Mouse (Mus musculus): Measurements from ENCODE around the gene Nbl1. TPM values are rescaled to one million over a fixed set of nuclear protein-coding genes. Genes with fewer than 3 reads are reported as not detected.

The Nbl1 gene
- polyA plus RNA-seq, 1 experiment from 2014 or later = 17.2 TPM

DNA sequence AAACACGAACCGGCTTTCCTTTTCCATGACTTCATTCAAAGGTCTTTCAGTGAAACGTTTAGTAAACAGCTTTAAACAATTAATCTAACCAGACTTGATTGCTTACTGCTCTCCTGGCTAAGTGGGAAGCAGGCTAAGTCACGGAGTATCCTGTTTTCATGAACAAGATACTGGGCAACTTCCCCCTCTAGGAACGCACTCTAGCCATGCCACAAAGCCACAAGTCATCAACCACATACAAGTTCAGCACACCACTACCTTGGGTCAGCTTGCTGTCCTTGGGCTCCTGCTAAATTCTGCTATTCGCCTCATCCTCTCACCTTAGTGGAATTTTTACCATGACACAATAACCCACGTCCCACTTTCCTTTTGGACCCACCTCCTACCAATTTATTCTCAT lies 28.2 kb upstream of the Nbl1 start:
- 81% methylated on average over 7 of the region's 7 CpGs for WGBS
- no peaks in the 10 kb centered on the region; the same call in 1 of the 2 replicates for H3K36me3 ChIP-seq
- no peak overlapping the region for H3K4me3 ChIP-seq
- no peak for DNase-seq (ENCODE audit: low spot score)
- H3K9me3 ChIP-seq = no peaks in the 10 kb centered on the region
- H3K27ac ChIP-seq = no peak overlapping the region
- H3K4me1 ChIP-seq (replicated peaks) = 0 out of 2 replicates have a peak, but pooled peaks cover 4% of the 10 kb centered on the region
- no peaks in the 10 kb centered on the region for H3K27me3 ChIP-seq (ENCODE audit: insufficient read depth, poor library complexity, severe bottlenecking)

DNA sequence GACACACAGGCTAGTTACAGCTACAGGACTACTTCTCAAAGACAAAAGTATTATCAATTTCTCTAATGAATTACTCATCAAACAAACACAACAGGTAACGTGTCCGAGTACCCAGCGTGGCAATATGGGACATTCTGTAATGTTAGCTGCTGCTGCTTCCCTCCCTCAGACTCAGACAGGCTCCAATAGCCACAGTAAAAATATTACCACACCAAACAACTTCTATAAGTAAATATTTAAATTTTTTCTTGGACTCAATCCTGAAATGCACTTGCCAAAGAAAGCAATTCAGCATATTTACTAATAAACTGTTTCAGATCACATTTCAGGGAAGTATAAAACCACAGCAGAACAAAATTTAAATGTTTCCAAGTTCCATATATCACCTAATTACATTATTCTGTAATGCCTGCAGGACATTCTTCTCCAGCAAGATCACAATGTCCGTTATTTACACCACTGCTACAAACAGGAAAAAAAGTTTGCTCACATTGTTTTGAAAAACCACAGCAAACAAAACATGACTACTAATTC lies 27.6 kb upstream of the Nbl1 start:
- 93% methylated on average over 4 of the region's 4 CpGs for WGBS
- no peak overlapping the region for H3K4me3 ChIP-seq

DNA sequence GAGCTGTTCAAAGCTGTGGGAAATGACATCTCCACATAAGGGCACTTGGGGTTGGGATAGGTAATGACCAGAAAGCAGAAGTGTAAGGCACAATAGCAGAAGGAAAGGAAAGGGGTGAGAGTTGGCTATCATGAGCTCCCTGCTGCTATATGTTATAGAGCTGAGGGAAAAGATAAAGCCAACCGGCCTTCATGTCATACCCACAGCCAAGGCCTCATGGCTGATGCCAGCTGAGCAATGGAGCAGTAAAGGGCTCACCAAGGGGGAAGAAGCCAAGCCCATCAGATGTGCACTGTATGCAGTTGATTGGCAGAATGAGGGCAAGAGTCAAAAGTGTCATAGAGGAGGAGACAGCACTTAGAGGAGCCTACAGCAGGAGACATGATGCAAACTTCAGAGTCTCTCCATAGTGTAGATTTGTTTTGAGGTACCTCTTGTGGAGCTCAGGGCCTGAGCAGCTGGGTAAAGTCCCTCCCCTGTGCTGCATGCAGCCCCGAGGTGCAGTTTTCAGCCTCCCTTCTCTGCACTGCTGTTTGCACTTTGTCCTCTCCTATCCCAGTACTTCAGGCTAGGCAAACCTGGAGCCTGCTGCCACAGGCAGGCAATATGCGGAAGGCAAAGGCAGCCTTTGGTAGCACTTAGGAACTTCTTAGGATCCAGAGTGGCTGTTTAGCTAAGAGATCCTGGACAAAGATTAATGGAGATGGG lies 23.7 kb upstream of the Nbl1 start:
- Histone ChIP-seq H3K9me3 (no peaks in the 10 kb centered on the region), H3K4me1 (replicated peaks) (peaks cover 14% of the 10 kb centered on the region), H3K27me3 (ENCODE audit: insufficient read depth, poor library complexity, severe bottlenecking) (no peaks in the 10 kb centered on the region), H3K4me3 (no peak overlapping the region), H3K36me3 (0 out of 2 replicates have a peak, but pooled peaks cover 4% of the 10 kb centered on the region), H3K27ac (no peak overlapping the region)
- no peak for DNase-seq (ENCODE audit: low spot score)
- 92% methylated on average over 3 of the region's 3 CpGs for WGBS

More for the DNA sequence above, 27.6 kb upstream of the Nbl1 start:
- no peak for DNase-seq (ENCODE audit: low spot score)
- Histone ChIP-seq H3K27me3 (ENCODE audit: insufficient read depth, poor library complexity, severe bottlenecking) (no peaks in the 10 kb centered on the region), H3K27ac (no peak overlapping the region), H3K9me3 (no peaks in the 10 kb centered on the region), H3K4me1 (replicated peaks) (0 out of 2 replicates have a peak, but pooled peaks cover 4% of the 10 kb centered on the region), H3K36me3 (no peaks in the 10 kb centered on the region; the same call in 1 of the 2 replicates)

DNA sequence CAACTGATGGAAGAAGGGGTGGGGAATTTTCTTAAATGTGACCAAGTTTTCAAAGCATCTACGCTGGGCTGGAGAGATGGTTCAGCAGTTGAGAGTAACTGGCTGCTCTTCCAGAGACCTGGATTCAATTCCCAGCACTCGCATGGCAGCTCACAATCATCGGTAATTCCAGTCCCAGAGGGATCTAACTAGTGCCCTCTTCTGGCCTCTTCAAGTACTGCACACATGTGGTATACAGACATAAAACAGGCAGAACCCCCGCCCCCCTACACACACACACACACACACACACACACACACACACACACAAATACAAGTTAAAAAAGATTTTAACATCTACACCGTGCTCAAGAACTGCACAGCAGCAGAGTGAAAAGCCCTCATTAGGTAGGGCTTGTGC lies 22.9 kb upstream of the Nbl1 start:
- no peaks in the 10 kb centered on the region for H3K27me3 ChIP-seq (ENCODE audit: insufficient read depth, poor library complexity, severe bottlenecking)
- no peaks in the 10 kb centered on the region for H3K9me3 ChIP-seq
- WGBS = 89% methylated on average over 5 of the region's 5 CpGs
- DNase-seq (ENCODE audit: low spot score) = no peak
- H3K27ac ChIP-seq = no peak overlapping the region
- 0 out of 2 replicates have a peak, but pooled peaks cover 4% of the 10 kb centered on the region for H3K36me3 ChIP-seq
- peaks cover 22% of the 10 kb centered on the region for H3K4me1 ChIP-seq (replicated peaks)
- H3K4me3 ChIP-seq = no peak overlapping the region

GRCm38 (mm10) chr4:139112482-139112881 lies 19.7 kb upstream of the Nbl1 start:
- no peak overlapping the region for H3K4me3 ChIP-seq
- H3K4me1 ChIP-seq (replicated peaks) = peaks cover 26% of the 10 kb centered on the region
- WGBS = 78% methylated on average over 3 of the region's 3 CpGs
- no peak for DNase-seq (ENCODE audit: low spot score)
- no peaks in the 10 kb centered on the region for H3K9me3 ChIP-seq
- H3K36me3 ChIP-seq = 0 out of 2 replicates have a peak, but pooled peaks cover 4% of the 10 kb centered on the region
- no peak overlapping the region for H3K27ac ChIP-seq
- H3K27me3 ChIP-seq (ENCODE audit: insufficient read depth, poor library complexity, severe bottlenecking) = no peaks in the 10 kb centered on the region

DNA sequence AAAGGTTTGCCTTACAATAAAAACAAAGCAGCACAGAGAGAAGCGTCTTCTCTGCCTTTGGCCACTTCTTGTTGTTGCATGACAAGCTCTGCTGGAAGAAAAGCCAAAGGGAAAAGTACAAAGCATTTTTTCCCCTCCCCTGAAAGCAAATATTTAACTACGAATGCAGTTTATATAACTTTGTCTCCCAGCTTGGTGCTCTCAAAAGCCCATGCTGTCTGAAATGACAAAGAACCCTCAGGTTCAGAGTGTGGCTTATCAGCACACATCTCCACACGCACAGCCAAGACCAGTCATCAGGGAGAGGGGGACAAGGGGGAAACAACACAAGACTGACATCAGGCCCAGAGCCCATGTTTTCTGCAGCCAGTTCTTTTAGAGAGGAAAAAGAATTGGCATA lies 18.6 kb upstream of the Nbl1 start:
- DNase-seq (ENCODE audit: low spot score) = no peak
- Histone ChIP-seq H3K36me3 (0 out of 2 replicates have a peak, but pooled peaks cover 4% of the 10 kb centered on the region), H3K4me3 (no peak overlapping the region), H3K27ac (no peak overlapping the region), H3K4me1 (replicated peaks) (peaks cover 23% of the 10 kb centered on the region), H3K27me3 (ENCODE audit: insufficient read depth, poor library complexity, severe bottlenecking) (no peaks in the 10 kb centered on the region), H3K9me3 (no peaks in the 10 kb centered on the region)
- WGBS = 58% methylated on average over 3 of the region's 3 CpGs

GRCm38 (mm10) chr4:139110858-139111257 lies 18.1 kb upstream of the Nbl1 start:
- no peak overlapping the region for H3K27ac ChIP-seq
- no peak for DNase-seq (ENCODE audit: low spot score)
- H3K4me3 ChIP-seq = no peak overlapping the region
- H3K4me1 ChIP-seq (replicated peaks) = peaks cover 25% of the 10 kb centered on the region
- 86% methylated on average over 3 of the region's 3 CpGs for WGBS
- 0 out of 2 replicates have a peak, but pooled peaks cover 4% of the 10 kb centered on the region for H3K36me3 ChIP-seq
- H3K9me3 ChIP-seq = no peaks in the 10 kb centered on the region
- no peaks in the 10 kb centered on the region for H3K27me3 ChIP-seq (ENCODE audit: insufficient read depth, poor library complexity, severe bottlenecking)

- Histone ChIP-seq H3K9me3 (no peaks in the 10 kb centered on the region), H3K27me3 (ENCODE audit: insufficient read depth, poor library complexity, severe bottlenecking) (no peaks in the 10 kb centered on the region), H3K27ac (no peak overlapping the region), H3K4me3 (no peak overlapping the region), H3K4me1 (replicated peaks) (peaks cover 11% of the 10 kb centered on the region; the same call in 1 of the 2 replicates), H3K36me3 (peaks cover 34% of the 10 kb centered on the region)
- DNase-seq (ENCODE audit: low spot score) = no peak
- WGBS = 98% methylated on average over 1 of the region's 1 CpGs
These were observed 12.7 kb upstream of the Nbl1 start for GRCm38 (mm10) chr4:139105453-139105852.

DNA sequence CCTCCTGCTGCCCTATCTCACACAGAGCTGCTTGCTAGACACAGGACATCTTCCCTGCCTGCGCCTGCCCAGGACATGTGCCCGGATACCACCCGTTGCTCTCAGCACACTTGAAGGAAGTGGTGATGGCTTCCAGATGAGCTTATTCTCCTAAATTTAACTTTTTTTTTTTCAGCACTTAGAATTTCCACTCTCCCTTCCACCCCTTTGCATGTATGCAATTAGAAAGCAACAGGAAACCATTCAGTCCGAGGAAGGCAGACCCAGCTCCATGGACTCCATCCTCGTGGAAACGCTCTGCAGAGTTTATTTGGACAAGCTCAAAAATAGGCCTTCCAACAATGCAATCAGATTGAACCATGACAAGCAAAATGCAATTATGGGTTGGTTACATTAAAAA lies 8.8 kb upstream of the Nbl1 start:
- peaks cover 34% of the 10 kb centered on the region for H3K36me3 ChIP-seq
- H3K27me3 ChIP-seq (ENCODE audit: insufficient read depth, poor library complexity, severe bottlenecking) = no peaks in the 10 kb centered on the region
- no peak overlapping the region for H3K27ac ChIP-seq
- H3K4me3 ChIP-seq = no peak overlapping the region
- 78% methylated on average over 6 of the region's 6 CpGs for WGBS
- peaks cover 10% of the 10 kb centered on the region; the same call in 1 of the 2 replicates for H3K4me1 ChIP-seq (replicated peaks)
- no peak for DNase-seq (ENCODE audit: low spot score)
- no peaks in the 10 kb centered on the region for H3K9me3 ChIP-seq

DNA sequence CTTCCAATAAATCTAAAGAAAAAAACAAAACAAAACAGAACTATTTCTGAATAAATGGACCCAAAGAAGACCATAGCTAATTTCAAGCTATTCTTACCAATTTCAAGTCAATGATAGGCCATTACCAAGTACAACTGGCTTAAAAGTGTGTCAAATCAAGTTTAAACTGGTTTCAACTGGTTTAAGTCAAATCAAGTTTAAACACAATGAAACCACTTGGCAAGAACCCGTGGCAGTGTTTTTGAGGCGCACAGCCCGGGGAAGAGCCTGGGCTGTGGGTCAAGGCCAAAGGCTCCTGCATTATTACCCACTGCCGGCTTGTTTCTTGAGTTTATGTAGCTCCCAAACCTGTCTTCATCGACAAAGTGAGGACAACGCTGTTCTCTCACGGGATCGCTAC lies 7.5 kb upstream of the Nbl1 start:
- Histone ChIP-seq H3K36me3 (peaks cover 34% of the 10 kb centered on the region), H3K27ac (no peak overlapping the region), H3K9me3 (peaks cover 2% of the 10 kb centered on the region; the same call in 1 of the 2 replicates), H3K4me3 (no peak overlapping the region), H3K27me3 (ENCODE audit: insufficient read depth, poor library complexity, severe bottlenecking) (peaks cover 3% of the 10 kb centered on the region; the same call in 1 of the 2 replicates), H3K4me1 (replicated peaks) (peaks cover 6% of the 10 kb centered on the region; the same call in 1 of the 2 replicates)
- DNase-seq (ENCODE audit: low spot score) = no peak
- WGBS = 93% methylated on average over 8 of the region's 8 CpGs

DNA sequence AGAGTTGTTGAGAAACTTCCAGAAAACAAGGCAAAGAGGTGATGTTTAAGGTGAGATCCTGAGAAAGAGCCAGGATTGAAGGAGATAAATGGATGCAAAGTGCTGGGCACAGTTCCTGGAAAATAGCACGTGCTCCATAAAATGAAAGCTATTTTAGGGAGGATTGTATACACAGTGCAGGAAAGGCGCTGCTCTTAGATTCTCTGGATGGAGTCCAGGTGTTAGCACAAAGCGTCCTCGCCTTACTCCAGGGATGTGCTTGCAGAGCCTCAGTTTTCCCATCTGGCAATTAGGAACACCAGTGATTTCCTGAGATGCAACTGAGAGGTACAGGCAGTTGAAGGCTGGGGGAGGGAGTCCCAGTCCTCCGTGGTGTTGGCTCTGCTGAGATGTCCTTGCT lies 3.4 kb upstream of the Nbl1 start:
- Histone ChIP-seq H3K9me3 (peaks cover 10% of the 10 kb centered on the region; the same call in 1 of the 2 replicates), H3K36me3 (0 out of 2 replicates have a peak, but pooled peaks cover under 1% of the 10 kb centered on the region), H3K27me3 (ENCODE audit: insufficient read depth, poor library complexity, severe bottlenecking) (peaks cover 45% of the 10 kb centered on the region), H3K4me1 (replicated peaks) (peaks cover 21% of the 10 kb centered on the region), H3K4me3 (no peak overlapping the region), H3K27ac (no peak overlapping the region)
- no peak for DNase-seq (ENCODE audit: low spot score)
- WGBS = 84% methylated on average over 5 of the region's 5 CpGs

DNA sequence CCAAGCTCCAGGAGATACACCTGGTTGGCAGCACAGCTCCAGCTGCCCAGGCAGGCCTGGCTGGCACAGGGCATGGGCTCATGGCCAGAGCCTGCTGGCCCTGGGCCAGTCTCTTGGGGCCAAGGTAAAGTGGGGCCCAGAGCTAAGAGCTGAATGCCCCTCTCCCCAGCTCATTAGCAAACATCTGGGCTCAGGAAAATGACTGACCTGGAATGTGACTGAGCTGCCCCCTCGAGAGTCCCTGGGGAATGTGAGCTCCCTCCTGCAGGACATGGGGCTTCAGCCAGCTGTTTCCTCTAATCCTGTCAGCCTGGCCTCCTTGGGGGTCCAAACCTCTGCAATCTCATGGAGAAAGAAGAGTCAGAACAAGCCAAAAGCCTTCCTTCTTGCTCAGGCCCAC lies 2.6 kb upstream of the Nbl1 start:
- H3K4me3 ChIP-seq = no peak overlapping the region
- H3K27ac ChIP-seq = no peak overlapping the region
- H3K27me3 ChIP-seq (ENCODE audit: insufficient read depth, poor library complexity, severe bottlenecking) = peaks cover 53% of the 10 kb centered on the region
- peaks cover 10% of the 10 kb centered on the region; the same call in 1 of the 2 replicates for H3K9me3 ChIP-seq
- no peak for DNase-seq (ENCODE audit: low spot score)
- whole genome bisulfite sequencing = 38% methylated on average over 1 of the region's 1 CpGs
- H3K36me3 ChIP-seq = no peaks in the 10 kb centered on the region
- peaks cover 29% of the 10 kb centered on the region for H3K4me1 ChIP-seq (replicated peaks)

GRCm38 (mm10) chr4:139093196-139093530 lies 370 bp upstream of the Nbl1 start:
- Histone ChIP-seq H3K36me3 (no peaks in the 10 kb centered on the region), H3K4me3 (peak overlapping the region; percentile 61), H3K27me3 (ENCODE audit: insufficient read depth, poor library complexity, severe bottlenecking) (peaks cover 74% of the 10 kb centered on the region), H3K4me1 (replicated peaks) (peaks cover 30% of the 10 kb centered on the region), H3K9me3 (peaks cover 10% of the 10 kb centered on the region; the same call in 1 of the 2 replicates), H3K27ac (peak overlapping the region; percentile 78)
- WGBS = 22% methylated on average over 13 of the region's 13 CpGs
- no peak for DNase-seq (ENCODE audit: low spot score)
